Mouse (Mus musculus): ENCODE data around the gene Lrguk. TPM values are rescaled to one million over a fixed set of nuclear protein-coding genes. Genes with fewer than 3 reads are reported as not detected.

The Lrguk gene
- total RNA-seq, 2 experiments from 2014 or later, result 0.81 TPM; not detected in 1

DNA sequence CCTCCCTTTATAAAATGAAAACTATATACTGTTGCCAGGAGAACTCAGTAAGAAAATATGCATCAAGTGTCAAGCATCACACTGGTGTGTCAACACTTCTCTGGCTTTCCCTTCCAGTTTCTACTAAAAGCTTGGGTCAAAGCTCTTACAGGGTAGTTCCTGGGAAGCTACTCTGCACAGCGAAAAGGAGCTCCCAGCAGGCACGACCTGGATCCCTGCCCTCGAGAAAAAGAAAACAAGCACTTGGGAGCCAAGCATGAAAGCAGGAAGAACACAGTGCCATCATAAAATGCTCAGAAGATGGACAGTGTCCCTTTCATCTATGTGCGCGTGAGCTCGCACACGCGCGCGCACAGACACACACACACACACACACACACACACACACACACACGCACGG, 144.0 kb downstream of the Lrguk start:
- ATAC-seq (replicated peaks; ENCODE audit: poor library complexity), result no peak

DNA sequence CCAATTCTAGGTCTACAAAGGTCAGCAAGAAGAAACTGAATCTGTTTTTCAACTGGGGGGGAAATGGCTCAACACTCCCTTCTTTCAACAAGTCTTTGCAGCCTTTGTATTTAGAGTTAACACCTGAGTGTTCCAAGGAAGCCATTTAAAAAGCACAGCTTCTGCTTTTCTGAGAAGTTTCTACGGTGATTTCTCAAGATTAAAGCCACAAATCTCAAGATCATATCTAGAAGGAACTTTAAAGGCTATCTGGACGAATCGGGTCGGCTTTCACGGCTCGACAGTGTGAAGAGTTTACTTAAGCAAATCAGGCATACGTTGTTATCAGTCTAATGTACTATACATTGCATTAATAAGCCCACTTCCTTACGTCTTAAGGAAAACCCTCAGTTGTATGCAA, 145.5 kb downstream of the Lrguk start:
- peak; percentile 6; the same call in 1 of the 2 replicates for ATAC-seq (replicated peaks; ENCODE audit: poor library complexity)

DNA sequence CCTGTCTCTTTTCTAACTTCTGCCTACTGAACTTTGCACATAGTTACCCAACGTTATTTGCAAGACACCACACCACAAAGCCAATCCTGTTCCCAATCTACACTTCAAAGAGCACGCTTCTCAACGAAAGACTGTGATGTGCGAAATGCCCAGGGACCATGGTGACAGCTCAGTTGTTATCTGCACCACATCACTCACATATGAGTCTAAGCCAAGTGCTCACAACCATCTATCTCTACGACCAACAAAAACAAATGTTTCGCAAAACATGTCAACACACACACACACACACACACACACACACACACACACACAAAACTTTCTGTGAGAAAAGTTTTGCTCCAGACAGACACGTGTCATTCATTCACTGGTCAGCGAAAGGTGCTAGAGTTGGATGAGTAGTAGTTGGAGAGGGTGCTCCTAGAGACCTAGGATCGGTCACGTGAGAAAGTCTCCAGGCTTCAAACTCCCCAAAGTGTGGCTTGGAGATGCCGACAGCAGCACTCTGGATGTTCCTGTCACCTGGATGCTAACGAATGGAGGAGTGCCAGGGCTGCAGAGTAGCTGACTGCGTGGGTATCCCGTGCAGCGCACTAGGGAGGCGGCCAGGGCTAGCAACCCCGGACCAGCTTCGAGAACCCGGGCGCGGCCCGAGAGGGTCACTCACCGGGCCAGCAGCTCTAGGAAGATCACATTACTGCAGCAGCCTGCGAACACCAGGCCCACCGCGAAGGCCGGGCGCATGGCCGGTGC, 147.0 kb downstream of the Lrguk start:
- ATAC-seq (replicated peaks; ENCODE audit: poor library complexity), result peak; percentile 32

DNA sequence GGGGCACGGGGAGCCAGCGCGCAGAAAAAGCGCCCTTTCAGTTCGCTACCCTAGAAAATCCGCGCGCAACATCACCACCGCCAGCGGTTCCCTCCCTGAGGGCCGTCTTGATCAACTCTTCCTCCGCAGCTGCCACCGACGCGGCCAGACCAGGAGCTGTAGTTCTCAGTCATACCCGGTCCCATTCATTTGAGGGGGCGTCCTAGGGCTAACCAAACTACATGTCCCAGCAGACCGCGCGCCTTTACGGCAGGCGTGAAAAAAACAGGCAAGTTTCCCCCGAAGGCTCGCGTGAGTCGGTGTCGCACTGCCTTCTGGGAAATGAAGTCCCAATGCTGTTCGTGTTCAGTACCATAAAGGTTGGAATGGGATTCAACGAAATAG, 147.6 kb downstream of the Lrguk start, which contains the start of gene Slc35b4:
Gene Slc35b4, minus strand, starts transcription at position 248 of the 384 bp plus-strand sequence.
- ATAC-seq (replicated peaks; ENCODE audit: poor library complexity), result peak; percentile 94

DNA sequence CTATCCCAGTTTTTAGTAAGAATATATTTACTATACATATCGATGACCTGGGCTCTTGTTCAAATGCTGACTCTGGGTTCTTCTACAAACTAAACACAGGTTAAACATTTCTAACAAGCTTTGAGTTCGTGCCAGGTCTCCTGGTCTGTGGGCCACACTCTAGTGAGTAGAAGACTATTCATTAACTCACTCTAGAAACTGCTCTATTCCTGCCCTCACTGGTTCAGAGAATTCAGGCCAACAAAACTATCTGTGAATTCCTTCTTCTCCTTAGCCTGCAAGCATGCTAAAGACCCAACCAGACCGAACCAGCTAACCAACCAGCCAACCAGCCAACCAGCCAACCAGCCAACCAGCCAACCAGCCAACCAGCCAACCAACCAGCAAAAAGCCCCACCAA, 149.8 kb downstream of the Lrguk start:
- no peak for ATAC-seq (replicated peaks; ENCODE audit: poor library complexity)

DNA sequence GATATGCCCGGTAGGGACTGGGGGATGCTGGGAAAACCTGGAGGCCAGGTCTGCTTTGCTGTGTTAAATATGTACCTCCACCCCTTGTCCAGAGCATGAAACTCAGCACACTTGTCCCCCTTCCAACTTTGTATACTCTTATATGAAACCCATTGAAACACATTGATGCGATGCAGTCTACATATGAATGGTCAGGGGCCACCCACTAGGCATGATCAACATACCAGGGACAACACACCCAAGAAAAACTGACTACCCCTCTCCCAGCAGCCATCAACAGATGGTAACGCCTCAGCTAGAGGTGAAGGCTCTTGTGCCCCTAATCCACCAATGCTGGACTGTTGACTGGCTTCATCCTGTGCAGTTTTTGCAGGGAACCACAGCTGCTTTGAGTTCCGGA, 150.7 kb downstream of the Lrguk start:
- no peak for ATAC-seq (replicated peaks; ENCODE audit: poor library complexity)

DNA sequence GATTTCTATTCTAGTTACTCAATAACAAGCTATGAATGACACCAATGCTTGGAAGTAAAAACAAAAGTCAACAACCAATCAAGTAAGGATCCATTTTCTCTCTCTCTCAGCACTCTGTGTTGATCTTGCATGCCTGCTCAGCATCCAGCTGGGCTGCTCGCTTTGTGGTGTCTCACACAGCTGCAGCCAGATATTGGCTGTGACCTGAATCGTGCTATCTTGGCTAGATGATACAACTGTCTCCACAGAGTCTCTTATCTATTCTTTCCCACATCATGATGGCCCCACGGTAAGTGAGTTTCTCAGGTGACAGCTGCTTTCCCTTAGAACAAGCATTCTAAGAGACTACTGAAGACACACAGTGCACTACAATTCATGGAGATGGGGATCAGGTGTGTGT, 152.7 kb downstream of the Lrguk start:
- no peak for ATAC-seq (replicated peaks; ENCODE audit: poor library complexity)

DNA sequence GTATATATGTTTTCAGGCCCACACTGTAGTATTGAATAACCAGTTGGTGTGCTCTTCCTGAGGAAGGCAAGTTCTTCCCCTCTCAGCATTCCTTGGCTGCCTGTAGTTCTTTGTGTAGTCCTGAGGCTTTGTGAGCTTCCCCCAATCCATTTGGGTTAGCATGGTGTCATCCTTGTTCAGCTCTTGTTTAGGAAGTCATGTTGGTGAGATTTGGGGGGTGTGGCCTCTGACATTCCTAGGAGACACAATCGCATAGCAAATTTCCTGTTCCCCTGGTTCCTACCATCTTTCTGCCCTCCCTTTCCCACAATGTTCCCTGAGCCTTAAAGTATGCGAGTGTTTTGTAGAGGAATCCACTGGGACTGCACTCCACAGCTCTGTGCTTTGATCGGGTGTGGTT, 154.1 kb downstream of the Lrguk start:
- no peak for ATAC-seq (replicated peaks; ENCODE audit: poor library complexity)

Other genes with a start within 250 kb of the Lrguk start
- gene Slc35b4, start 147.7 kb downstream of the Lrguk start, total RNA-seq (2015), result 30.0 and 30.7 TPM in 2 replicates
- 19.2 and 19.8 TPM in 2 replicates for gene Slc35b4, start 147.7 kb downstream of the Lrguk start, total RNA-seq (2017)

Measured in megakaryocyte progenitor cell, adult 5-6 weeks (primary cell).